Mouse (Mus musculus) liver, postnatal 0 days (tissue): ENCODE data around the gene Cldn4.

Experiments used
- CTCF ChIP-seq: sonication (generic); IDR thresholded peaks from 2 replicates; pipeline ENCODE4 v1.5.1; 2016; ENCODE audit warnings: antibody characterized with exemption, low read depth
- EP300 ChIP-seq: IDR thresholded peaks from 2 replicates; pipeline ENCODE4 v1.6.1; 2016; ENCODE audit warnings: antibody characterized with exemption, low read depth, mild to moderate bottlenecking

DNA sequence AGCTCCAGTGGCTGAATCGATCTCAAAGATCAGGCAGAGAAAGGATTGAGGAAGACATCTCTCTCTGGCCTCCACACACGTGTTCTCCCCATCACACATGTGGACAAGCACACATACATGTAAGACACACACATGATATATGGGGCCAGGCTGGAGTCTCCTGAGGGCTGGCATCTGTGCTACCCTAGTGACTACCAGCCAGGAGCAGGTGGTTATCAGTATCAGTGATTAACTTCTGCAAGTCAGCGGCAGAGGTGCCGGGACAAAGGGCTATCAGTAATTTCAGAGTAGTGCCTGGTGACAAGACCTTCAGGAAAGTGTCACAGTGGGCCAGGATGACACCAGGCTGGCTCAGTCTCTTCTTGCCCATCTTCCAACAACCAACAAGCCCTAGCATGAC is 33.0 kb downstream of the Cldn4 start:
- peak; percentile 98 for TF ChIP-seq EP300
- no peak for TF ChIP-seq CTCF
